Mouse (Mus musculus) ES-Bruce4 (cell line): ENCODE results near the gene Zfp704.

Experiments used
- CTCF ChIP-seq: IDR thresholded peaks from one replicate; pipeline ENCODE4 v1.8.1; 2011; ENCODE audit warnings: low read depth, low read length
- POLR2A ChIP-seq: IDR thresholded peaks from one replicate; pipeline ENCODE4 v1.8.1; 2011; ENCODE audit warnings: low read length; ENCODE audit not compliant: insufficient read depth

GRCm38 (mm10) chr3:9432796-9433526, 176.9 kb downstream of the Zfp704 start:
- TF ChIP-seq CTCF = no peak
- no peak for TF ChIP-seq POLR2A
